Mouse (Mus musculus) stomach, adult 2 months (tissue): Measurements from ENCODE around the gene Cpne1. TPM values are rescaled to one million over a fixed set of nuclear protein-coding genes. Genes with fewer than 3 reads are reported as not detected.

ENCODE experiments used
- polyA plus RNA-seq: library from polyadenylated mRNA; depleted of rRNA; stranded (reverse); fragments of >200 nt; gene quantifications from 2 replicates; pipeline ENCODE4 v1.2.3, GENCODE M21; 2012; rRNA removed

The Cpne1 gene
- polyA plus RNA-seq, result 27.6 and 30.8 TPM in 2 replicates

GRCm38 (mm10) chr2:156111358-156112079, at the start of gene Cpne1, which contains the start of gene Rbm12:
TSS of gene Cpne1 (minus strand) at chr2:156111965.
TSS of gene Rbm12 (minus strand) at chr2:156111978.

GRCm38 (mm10) chr2:156143953-156144724, 32.4 kb upstream of the Cpne1 start, which contains the start of the genes Romo1 and Nfs1:
TSS of gene Romo1 (plus strand) at chr2:156144039.
TSS of gene Nfs1 (minus strand) at chr2:156144186.

GRCm38 (mm10) chr2:156126992-156127391, 15.2 kb upstream of the Cpne1 start, which contains the start of gene Gm28036:
TSS of gene Gm28036 (minus strand) at chr2:156127092.

GRCm38 (mm10) chr2:156065099-156066041, 46.4 kb downstream of the Cpne1 start, which contains the start of gene Spag4:
TSS of gene Spag4 (plus strand) at chr2:156065175.

GRCm38 (mm10) chr2:156052816-156053215, 58.9 kb downstream of the Cpne1 start, which contains the start of gene Fer1l4:
TSS of gene Fer1l4 (minus strand) at chr2:156052947.

Other genes starting within 250 kb of the Cpne1 start
- 4.6 and 7.1 TPM in 2 replicates for gene Uqcc1, start 181.7 kb downstream of the Cpne1 start, polyA plus RNA-seq
- gene Gm15557, start 171.2 kb downstream of the Cpne1 start, polyA plus RNA-seq, result not detected in 2 replicates
- gene Gdf5, start 166.6 kb downstream of the Cpne1 start, polyA plus RNA-seq, result 0.39 and 0.54 TPM in 2 replicates
- gene Cep250, start 155.5 kb downstream of the Cpne1 start, polyA plus RNA-seq, result 1.7 and 1.9 TPM in 2 replicates
- 0.34 and 0.77 TPM in 2 replicates for gene 6430550D23Rik, start 104.0 kb downstream of the Cpne1 start, polyA plus RNA-seq
- gene Ergic3, start 103.9 kb downstream of the Cpne1 start, polyA plus RNA-seq, result 112 and 123 TPM in 2 replicates
- 52.4 and 63.6 TPM in 2 replicates for gene Fer1l4, start 59.0 kb downstream of the Cpne1 start, polyA plus RNA-seq
- gene Spag4, start 46.8 kb downstream of the Cpne1 start, polyA plus RNA-seq, result 2.2 and 2.8 TPM in 2 replicates
- 1.9 and 2.9 TPM in 2 replicates for gene Rbm12, start within 50 bp of the Cpne1 start, polyA plus RNA-seq
- 0.05 TPM in 1 of 2 replicates, not detected in the other for gene Gm28036, start 15.1 kb upstream of the Cpne1 start, polyA plus RNA-seq
- gene Romo1, start 32.1 kb upstream of the Cpne1 start, polyA plus RNA-seq, result 122 and 216 TPM in 2 replicates
- gene Nfs1, start 32.2 kb upstream of the Cpne1 start, polyA plus RNA-seq, result 27.7 and 34.3 TPM in 2 replicates
- gene Rbm39, start 68.3 kb upstream of the Cpne1 start, polyA plus RNA-seq, result 18.8 and 20.8 TPM in 2 replicates
- gene Phf20, start 84.5 kb upstream of the Cpne1 start, polyA plus RNA-seq, result 2.2 and 3.5 TPM in 2 replicates
- gene Cnbd2, start 200.3 kb upstream of the Cpne1 start, polyA plus RNA-seq, result 0.14 and 0.21 TPM in 2 replicates
- 195 and 589 TPM in 2 replicates for gene Scand1, start 200.7 kb upstream of the Cpne1 start, polyA plus RNA-seq